Mouse (Mus musculus) liver, adult 10 weeks (tissue): ENCODE data around the gene Gm45140. TPM values are rescaled to one million over a fixed set of nuclear protein-coding genes. Genes with fewer than 3 reads are reported as not detected.

Experiments used
- polyA plus RNA-seq: library from polyadenylated mRNA; stranded (reverse); fragments of 350-450 nt; fragmentation: Illumina TruSeq; extraction: RNeasy Lipid Tissue Mini Kit (QIAGEN cat#74804); gene quantifications from one replicate; pipeline ENCODE4 v1.2.3, GENCODE M21; 2014; ENCODE audit warnings: low read depth, low replicate concordance

The Gm45140 gene
- polyA plus RNA-seq: 2.6 TPM

DNA sequence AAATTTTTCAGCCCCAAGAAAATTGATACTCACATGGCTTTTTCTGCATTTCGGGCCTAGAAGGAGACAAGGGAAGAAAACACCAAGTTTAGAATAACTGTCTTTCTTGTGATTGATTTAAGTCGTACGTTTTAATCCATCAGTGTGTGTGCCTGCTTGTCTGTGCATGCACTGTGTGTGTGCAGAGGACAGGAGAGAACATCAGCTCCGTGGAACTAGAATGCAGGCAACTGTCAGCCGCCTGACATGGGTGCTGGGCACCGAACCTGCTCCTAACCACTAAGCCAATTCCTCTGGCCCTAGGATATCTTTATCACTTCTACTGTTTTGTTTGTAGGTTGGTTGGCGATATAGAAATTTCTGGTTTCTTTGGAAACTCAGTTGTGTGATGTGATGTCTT lies at the start of gene Gm45140:
TSS of gene Gm45140 (minus strand) at position 101 of the 400 bp plus-strand sequence.

DNA sequence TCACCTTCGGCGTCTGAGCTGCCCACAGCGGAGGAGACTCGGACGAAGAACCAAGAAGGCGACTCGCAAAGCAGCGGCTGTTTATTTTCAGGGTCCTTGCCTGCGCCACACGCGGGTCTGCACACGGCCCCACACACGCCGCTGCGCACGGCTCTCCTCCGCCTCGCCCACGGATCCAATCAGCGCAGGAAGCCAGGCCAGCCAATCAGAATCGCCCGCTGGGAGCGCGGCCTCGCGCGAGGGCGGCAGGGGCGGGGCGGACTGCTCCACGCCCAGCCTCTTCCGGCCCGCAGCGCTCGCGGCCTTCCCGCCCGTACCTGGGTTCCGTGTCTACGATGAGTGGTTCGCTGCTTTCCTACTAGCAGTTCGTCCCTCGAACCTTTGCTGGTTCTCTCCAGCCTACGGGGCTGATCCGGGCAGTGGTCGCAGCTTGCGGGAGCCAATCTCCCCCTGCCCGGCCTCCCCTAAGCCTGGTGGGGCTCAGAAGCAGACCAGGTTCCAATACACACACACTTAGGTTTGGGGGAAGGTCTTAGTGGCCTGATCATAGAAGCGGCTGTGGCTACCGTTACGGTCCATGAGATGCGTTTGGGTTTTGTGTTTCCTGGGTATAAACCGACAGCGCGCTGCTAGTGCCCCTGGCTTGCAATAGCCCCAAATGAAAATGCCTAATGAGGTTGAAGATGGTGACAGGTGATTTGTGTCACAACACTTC lies 15.5 kb upstream of the Gm45140 start, which contains the start of gene Cnbp:
TSS of gene Cnbp (minus strand) at position 207 of the 715 bp plus-strand sequence.

DNA sequence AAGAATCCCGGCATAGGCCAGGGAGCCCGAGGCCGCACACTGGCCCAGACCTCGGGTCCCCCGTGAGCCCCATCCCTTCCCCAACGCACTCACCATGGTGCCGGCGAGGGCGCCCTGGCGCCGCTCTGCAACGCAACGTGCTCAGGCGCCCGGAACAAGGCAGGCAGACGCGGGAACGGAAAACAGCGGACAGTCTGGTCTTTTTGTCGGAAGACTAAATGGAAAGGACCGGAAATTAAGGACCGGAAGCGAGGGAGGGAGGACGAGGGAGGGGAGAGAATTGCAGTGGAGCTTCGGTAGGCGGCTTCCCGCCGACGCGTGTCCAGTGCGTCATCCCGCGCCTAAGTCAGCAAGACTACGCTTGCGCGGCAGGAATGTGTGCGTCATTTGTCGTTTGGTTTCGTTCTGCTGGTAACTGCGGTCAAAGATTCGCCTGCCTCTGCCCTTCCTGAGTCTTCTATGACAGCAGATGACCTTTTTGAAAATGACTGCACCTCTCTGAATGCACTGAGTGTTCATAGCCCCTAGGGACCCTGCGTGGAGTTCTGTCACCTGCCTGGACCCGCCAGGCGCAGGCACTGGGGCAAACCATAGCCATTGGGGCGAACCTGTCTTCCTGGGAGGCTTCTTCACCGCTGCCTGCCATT lies 3.1 kb upstream of the Gm45140 start, which contains the start of gene Isy1:
TSS of gene Isy1 (minus strand) at position 248 of the 647 bp plus-strand sequence.

DNA sequence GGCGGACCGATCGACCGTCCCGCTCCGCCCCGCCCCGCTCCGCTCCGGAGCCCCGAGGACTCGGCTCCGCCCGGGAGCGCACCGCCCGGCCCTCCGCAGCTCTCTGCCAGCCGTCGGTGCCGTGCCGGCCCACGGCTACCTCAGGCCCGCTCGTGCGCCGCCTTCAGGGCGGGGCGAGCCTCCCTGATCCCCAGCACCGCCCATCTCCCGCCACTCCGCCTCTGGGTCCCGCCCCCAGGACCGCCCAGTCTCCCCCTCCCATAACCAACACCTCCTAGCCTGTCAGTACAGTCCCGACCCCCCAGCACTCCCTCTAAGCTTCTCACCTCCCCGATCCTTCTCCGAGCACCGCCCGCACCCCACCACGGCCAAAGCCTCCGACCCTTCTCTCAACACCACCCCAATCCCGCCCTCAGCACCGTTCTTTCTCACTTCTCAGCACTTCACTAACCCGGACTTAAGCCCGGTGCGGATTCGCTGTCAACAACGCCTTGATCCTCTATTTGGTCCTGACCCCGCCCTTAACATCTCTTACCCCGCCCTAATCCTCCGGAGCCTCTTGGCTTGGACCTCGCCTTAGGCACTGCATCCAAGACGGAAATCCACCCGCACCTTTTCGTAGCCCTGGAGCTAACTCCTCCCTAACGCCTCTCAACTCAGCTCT lies 23.8 kb downstream of the Gm45140 start, which contains the start of gene Rab43:
TSS of gene Rab43 (minus strand) at position 490 of the 664 bp plus-strand sequence.

DNA sequence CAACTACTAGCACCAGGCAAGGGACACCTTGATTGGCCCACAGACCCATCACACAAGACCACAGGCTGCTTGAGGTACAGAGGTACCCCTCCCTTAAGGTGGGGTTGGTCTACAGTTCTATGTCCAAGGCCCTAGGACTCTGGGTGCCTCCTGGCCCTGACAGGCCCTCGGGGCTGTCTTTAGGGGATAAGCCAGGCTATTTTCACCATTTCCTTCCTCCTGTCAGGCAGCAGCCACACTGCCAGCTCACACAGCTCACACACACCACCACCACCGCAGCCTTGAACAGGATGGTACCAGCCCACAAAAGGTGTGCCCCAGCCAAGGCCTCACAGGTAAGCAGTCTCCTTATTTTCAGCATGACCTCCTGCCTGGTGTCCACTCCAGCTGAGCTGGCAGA lies 57.8 kb downstream of the Gm45140 start, which contains the start of gene Gp9:
TSS of gene Gp9 (plus strand) at position 231 of the 400 bp plus-strand sequence.

Other genes starting within 250 kb of the Gm45140 start
- not detected for gene Prokr1, start 245.1 kb downstream of the Gm45140 start, polyA plus RNA-seq
- 3.0 TPM for gene Aplf, start 163.6 kb downstream of the Gm45140 start, polyA plus RNA-seq
- gene Efcc1, start 104.9 kb downstream of the Gm45140 start, polyA plus RNA-seq: not detected
- not detected for gene Gp9, start 57.7 kb downstream of the Gm45140 start, polyA plus RNA-seq
- 26.8 TPM for gene Rab43, start 23.6 kb downstream of the Gm45140 start, polyA plus RNA-seq
- 12.2 TPM for gene Isy1, start 3.0 kb upstream of the Gm45140 start, polyA plus RNA-seq
- 550 TPM for gene Cnbp, start 15.3 kb upstream of the Gm45140 start, polyA plus RNA-seq
- gene Copg1, start 52.0 kb upstream of the Gm45140 start, polyA plus RNA-seq: 15.0 TPM
- 5.2 TPM for gene Hmces, start 78.1 kb upstream of the Gm45140 start, polyA plus RNA-seq
- gene H1fx, start 145.8 kb upstream of the Gm45140 start, polyA plus RNA-seq: not detected
- gene Rab7, start 209.5 kb upstream of the Gm45140 start, polyA plus RNA-seq: 201 TPM
- 89.0 TPM for gene Rpn1, start 248.7 kb upstream of the Gm45140 start, polyA plus RNA-seq